Mouse (Mus musculus) E14TG2a.4 (cell line): ENCODE measurements around the gene Add1.
A peak's percentile ranks its signal among the peaks of the same experiment; 100 is the strongest.

Source experiments
- H3K27me3 ChIP-seq: 2 replicates; pipeline ENCODE4 v1.6.1; 2014; ENCODE audit warnings: low read length, control low read depth; ENCODE audit not compliant: insufficient read depth
- H3K36me3 ChIP-seq: 2 replicates; pipeline ENCODE4 v1.6.1; 2014; ENCODE audit warnings: low read length, control low read depth; ENCODE audit not compliant: insufficient read depth
- H3K4me1 ChIP-seq: replicated peaks from 2 replicates; pipeline ENCODE4 v1.6.1; 2014; ENCODE audit warnings: low read depth, low read length, control low read depth
- H3K4me3 ChIP-seq: replicated peaks from 2 replicates; pipeline ENCODE4 v1.5.1; 2014; ENCODE audit warnings: mild to moderate bottlenecking, low read length
- H3K9me3 ChIP-seq: 2 replicates; pipeline ENCODE4 v1.6.1; 2014; ENCODE audit warnings: low read length, control low read depth
- CTCF ChIP-seq: conservative IDR thresholded peaks from 2 replicates; pipeline ENCODE4 v1.5.1; 2014; ENCODE audit warnings: low read length
- NANOG ChIP-seq: IDR thresholded peaks from 2 replicates; pipeline ENCODE4 v1.6.1; 2014; ENCODE audit warnings: borderline replicate concordance, low read length, mixed read lengths
- POU5F1 ChIP-seq: IDR thresholded peaks from 2 replicates; pipeline ENCODE4 v1.6.1; 2014; ENCODE audit warnings: low read length, borderline replicate concordance

Add1 gene

GRCm38 (mm10) chr5:34642932-34643331 is 69.5 kb downstream of the Add1 start:
- Histone ChIP-seq H3K36me3 (peaks cover 96% of the 10 kb centered on the region), H3K9me3 (no peaks in the 10 kb centered on the region), H3K4me3 (no peak overlapping the region), H3K27me3 (no peaks in the 10 kb centered on the region), H3K4me1 (peaks cover 54% of the 10 kb centered on the region)
- TF ChIP-seq CTCF (peak; percentile 39), NANOG (no peak)

- TF ChIP-seq NANOG (no peak), CTCF (peak; percentile 81), POU5F1 (no peak)
- Histone ChIP-seq H3K27me3 (no peaks in the 10 kb centered on the region), H3K36me3 (peaks cover 100% of the 10 kb centered on the region), H3K9me3 (no peaks in the 10 kb centered on the region), H3K4me3 (no peak overlapping the region), H3K4me1 (peaks cover 27% of the 10 kb centered on the region)
Observed at GRCm38 (mm10) chr5:34647581-34647980, 74.1 kb downstream of the Add1 start.

GRCm38 (mm10) chr5:34652961-34653360 is 79.5 kb downstream of the Add1 start:
- peaks cover 8% of the 10 kb centered on the region for H3K4me1 ChIP-seq
- H3K27me3 ChIP-seq: no peaks in the 10 kb centered on the region
- no peaks in the 10 kb centered on the region for H3K9me3 ChIP-seq
- TF ChIP-seq POU5F1: no peak
- TF ChIP-seq NANOG: no peak
- no peak for TF ChIP-seq CTCF
- H3K36me3 ChIP-seq: peaks cover 95% of the 10 kb centered on the region
- no peak overlapping the region for H3K4me3 ChIP-seq

GRCm38 (mm10) chr5:34654881-34655280 is 81.4 kb downstream of the Add1 start:
- H3K4me1 ChIP-seq: peaks cover 16% of the 10 kb centered on the region
- TF ChIP-seq CTCF (no peak), NANOG (no peak), POU5F1 (no peak)
- H3K9me3 ChIP-seq: no peaks in the 10 kb centered on the region
- H3K27me3 ChIP-seq: no peaks in the 10 kb centered on the region
- no peak overlapping the region for H3K4me3 ChIP-seq
- H3K36me3 ChIP-seq: peaks cover 80% of the 10 kb centered on the region

- no peaks in the 10 kb centered on the region for H3K9me3 ChIP-seq
- TF ChIP-seq POU5F1 (no peak), NANOG (no peak), CTCF (no peak)
- no peak overlapping the region for H3K4me3 ChIP-seq
- peaks cover 20% of the 10 kb centered on the region for H3K27me3 ChIP-seq
- H3K4me1 ChIP-seq: peaks cover 25% of the 10 kb centered on the region
- H3K36me3 ChIP-seq: peaks cover 54% of the 10 kb centered on the region
Observed at GRCm38 (mm10) chr5:34657556-34657955, 84.1 kb downstream of the Add1 start.

GRCm38 (mm10) chr5:34659686-34660590 is 86.5 kb downstream of the Add1 start, which contains the start of the genes Nop14 and Grk4:
Gene Nop14 (minus strand): TSS chr5:34660148.
Gene Grk4 (plus strand): TSS chr5:34660379.
- Histone ChIP-seq H3K9me3 (no peaks in the 10 kb centered on the region), H3K27me3 (peaks cover 26% of the 10 kb centered on the region), H3K4me1 (peaks cover 25% of the 10 kb centered on the region), H3K4me3 (peak within 1 kb of the TSS; percentile 97), H3K36me3 (peaks cover 30% of the 10 kb centered on the region)
- no peak for TF ChIP-seq POU5F1
- peak; percentile 59 for TF ChIP-seq CTCF

- H3K36me3 ChIP-seq: peaks cover 23% of the 10 kb centered on the region
- peaks cover 25% of the 10 kb centered on the region for H3K4me1 ChIP-seq
- H3K4me3 ChIP-seq: peak overlapping the region; percentile 97
- H3K9me3 ChIP-seq: no peaks in the 10 kb centered on the region
- peaks cover 29% of the 10 kb centered on the region for H3K27me3 ChIP-seq
- TF ChIP-seq CTCF: no peak
- no peak for TF ChIP-seq POU5F1
- TF ChIP-seq NANOG: no peak
Observed at GRCm38 (mm10) chr5:34660591-34661130, 87.2 kb downstream of the Add1 start.

GRCm38 (mm10) chr5:34661909-34662308 is 88.4 kb downstream of the Add1 start:
- Histone ChIP-seq H3K4me1 (peaks cover 25% of the 10 kb centered on the region), H3K4me3 (no peak overlapping the region), H3K36me3 (peaks cover 11% of the 10 kb centered on the region), H3K27me3 (peaks cover 29% of the 10 kb centered on the region), H3K9me3 (no peaks in the 10 kb centered on the region)
- TF ChIP-seq POU5F1 (no peak), CTCF (no peak), NANOG (no peak)

- H3K4me3 ChIP-seq: no peak overlapping the region
- TF ChIP-seq CTCF: no peak
- no peak for TF ChIP-seq NANOG
- TF ChIP-seq POU5F1: no peak
- H3K36me3 ChIP-seq: peaks cover 1% of the 10 kb centered on the region
- no peaks in the 10 kb centered on the region for H3K9me3 ChIP-seq
- H3K4me1 ChIP-seq: peaks cover 17% of the 10 kb centered on the region
- peaks cover 29% of the 10 kb centered on the region for H3K27me3 ChIP-seq
Observed at GRCm38 (mm10) chr5:34663231-34663630, 89.8 kb downstream of the Add1 start.
